Mouse (Mus musculus) forebrain, embryonic 16.5 days (tissue): ENCODE measurements around the gene Tbc1d9b. TPM values are rescaled to one million over a fixed set of nuclear protein-coding genes. Genes with fewer than 3 reads are reported as not detected.
A peak's percentile ranks its signal among the peaks of the same experiment; 100 is the strongest.

Source experiments
- ATAC-seq: fragments of 200-750 bp; cut with Nextera tagmentation; 2 replicates; pipeline ENCODE4 v1.8.0; 2017; ENCODE audit warnings: mild to moderate bottlenecking, moderate library complexity
- H3K27ac ChIP-seq: fragments of 300-500 bp; sonication (generic); 2 replicates; pipeline ENCODE4 v1.5.1; 2014; ENCODE audit warnings: low read length, control low read depth
- H3K27me3 ChIP-seq: fragments of 300-500 bp; sonication (generic); replicated peaks from 2 replicates; pipeline ENCODE4 v1.6.1; 2014; ENCODE audit warnings: low read length; ENCODE audit not compliant: control insufficient read depth, insufficient read depth
- H3K36me3 ChIP-seq: fragments of 300-500 bp; sonication (generic); 2 replicates; pipeline ENCODE4 v1.6.1; 2014; ENCODE audit not compliant: control insufficient read depth, insufficient read depth
- H3K4me1 ChIP-seq: fragments of 300-500 bp; sonication (generic); replicated peaks from 2 replicates; pipeline ENCODE4 v1.6.1; 2014; ENCODE audit warnings: low read length; ENCODE audit not compliant: control insufficient read depth, insufficient read depth
- H3K4me2 ChIP-seq: fragments of 300-500 bp; sonication (generic); 2 replicates; pipeline ENCODE4 v1.6.1; 2014; ENCODE audit warnings: mild to moderate bottlenecking, low read length, control low read depth
- H3K4me3 ChIP-seq: fragments of 300-500 bp; sonication (generic); replicated peaks from 2 replicates; pipeline ENCODE4 v1.5.1; 2014; ENCODE audit warnings: mild to moderate bottlenecking, low read length, control low read depth
- H3K9ac ChIP-seq: fragments of 300-500 bp; sonication (generic); replicated peaks from 2 replicates; pipeline ENCODE4 v1.6.1; 2014; ENCODE audit warnings: low read depth, low read length, control low read depth
- H3K9me3 ChIP-seq: fragments of 300-500 bp; sonication (generic); 2 replicates; pipeline ENCODE4 v1.6.1; 2016; ENCODE audit warnings: low read length; ENCODE audit not compliant: control insufficient read depth
- WGBS: fragments of 180-500 bp; shearing (Covaris S2); extraction: QIAGEN DNeasy Blood & Tissue Kit; methylation state at CpG from one replicate; pipeline ENCODE4 v1.1.7; 2014; 5-methylcytosine and 5-hydroxymethylcytosine counted together
- polyA plus RNA-seq: library from polyadenylated mRNA; unstranded; fragments of >200 nt; fragmentation: Nextera tagmentation; extraction: Ambion mirVana; gene quantifications from 2 replicates; pipeline ENCODE4 v1.2.1, GENCODE M21; 2015

The Tbc1d9b gene
- polyA plus RNA-seq, 1 experiment from 2014 or later: 43.6 TPM

DNA sequence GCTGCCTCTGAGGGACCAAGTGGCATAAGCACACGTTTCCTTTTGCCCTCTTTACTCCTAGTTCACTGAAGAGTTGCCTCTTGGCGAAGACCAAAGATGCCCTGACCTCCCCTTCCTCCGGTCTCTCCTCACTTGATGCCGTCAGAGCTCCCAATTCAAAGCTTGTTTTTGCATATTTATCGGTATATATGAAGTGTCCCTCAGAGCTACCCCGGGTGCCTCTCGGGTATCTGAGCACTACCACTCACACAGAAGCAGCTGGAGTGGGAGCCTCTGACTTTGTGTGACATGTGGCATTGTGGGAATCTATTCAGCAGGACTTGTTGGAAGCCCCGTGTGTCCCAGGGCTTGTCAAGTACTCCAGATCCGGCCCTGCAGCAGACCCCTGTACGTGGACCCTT is 605 bp downstream of the Tbc1d9b start:
- 9% methylated on average over 10 of the region's 10 CpGs for WGBS
- Histone ChIP-seq H3K36me3 (peaks cover under 1% of the 10 kb centered on the region; the same call in 1 of the 2 replicates), H3K4me1 (peaks cover 14% of the 10 kb centered on the region), H3K27ac (peak overlapping the region; percentile 82), H3K4me2 (peak overlapping the region; percentile 88), H3K27me3 (no peaks in the 10 kb centered on the region), H3K4me3 (peak overlapping the region; percentile 93), H3K9ac (peak overlapping the region; percentile 100), H3K9me3 (no peaks in the 10 kb centered on the region)
- ATAC-seq: peak; percentile 5; the same call in 1 of the 2 replicates

DNA sequence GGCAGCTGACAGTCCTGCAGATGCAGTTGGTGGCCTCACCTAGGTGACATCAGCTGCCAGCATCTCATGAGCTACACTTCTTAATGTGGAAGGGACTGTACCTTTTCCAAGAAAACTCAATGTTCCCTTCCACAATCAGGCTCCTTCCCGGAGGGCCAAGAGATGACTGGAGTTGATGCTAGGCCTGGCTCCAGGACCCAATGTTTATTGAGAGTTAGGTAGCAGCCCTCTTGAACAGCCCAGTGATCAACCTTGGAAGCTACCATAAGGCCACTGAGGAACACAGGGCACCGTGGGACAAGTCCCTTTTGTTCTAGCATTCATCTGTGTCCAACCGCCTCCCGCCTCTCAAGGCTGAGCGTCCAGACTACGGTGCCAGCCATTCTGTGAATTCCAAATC is 1.1 kb downstream of the Tbc1d9b start:
- H3K27ac ChIP-seq: no peak overlapping the region

DNA sequence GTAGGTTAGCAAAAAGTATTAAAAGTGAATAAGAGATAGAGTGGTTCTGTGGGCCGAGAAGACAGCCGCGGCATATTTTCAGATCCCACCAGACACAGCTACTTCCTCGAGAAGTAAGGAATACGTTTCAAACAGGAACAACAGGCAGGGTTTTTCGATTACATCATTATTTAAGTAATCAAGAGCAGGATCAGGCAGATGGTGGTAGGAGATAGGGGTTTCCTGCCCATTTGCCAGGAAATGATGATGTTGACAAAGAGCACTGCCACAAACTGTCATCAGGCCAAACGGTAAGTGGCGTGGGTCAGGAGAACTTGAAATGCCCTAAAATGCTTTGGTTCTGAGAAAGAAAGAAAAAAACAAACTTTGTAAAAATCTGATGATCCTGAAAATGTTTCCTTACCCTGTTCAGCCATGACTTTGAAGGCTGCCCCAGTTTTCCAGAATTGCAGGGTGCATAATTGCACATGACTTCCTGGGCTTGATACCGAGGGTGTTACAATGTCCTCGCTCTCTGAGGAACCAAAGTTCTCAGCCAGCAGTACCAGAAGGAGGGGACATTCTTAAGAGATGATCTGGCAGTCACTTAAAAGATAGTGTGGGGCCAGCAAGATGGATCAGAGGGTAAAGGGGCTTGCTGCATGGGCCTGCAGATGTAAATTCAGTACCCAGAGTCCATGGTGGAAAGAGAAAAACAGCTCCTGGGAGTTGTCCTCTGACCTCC is 3.1 kb downstream of the Tbc1d9b start:
- Histone ChIP-seq H3K9ac (no peak overlapping the region), H3K9me3 (no peaks in the 10 kb centered on the region), H3K4me3 (no peak overlapping the region), H3K4me2 (no peak overlapping the region), H3K4me1 (peaks cover 12% of the 10 kb centered on the region), H3K27ac (no peak overlapping the region), H3K36me3 (peaks cover 8% of the 10 kb centered on the region; the same call in 1 of the 2 replicates), H3K27me3 (no peaks in the 10 kb centered on the region)
- WGBS: 80% methylated on average over 10 of the region's 10 CpGs
- no peak for ATAC-seq

More for the DNA sequence above, 1.1 kb downstream of the Tbc1d9b start:
- Histone ChIP-seq H3K4me3 (peak overlapping the region; percentile 93), H3K4me2 (peak overlapping the region; percentile 88), H3K4me1 (peaks cover 14% of the 10 kb centered on the region), H3K9ac (peak overlapping the region; percentile 100), H3K27me3 (no peaks in the 10 kb centered on the region), H3K9me3 (no peaks in the 10 kb centered on the region), H3K36me3 (peaks cover 2% of the 10 kb centered on the region; the same call in 1 of the 2 replicates)
- no peak for ATAC-seq
- 77% methylated on average over 6 of the region's 6 CpGs for WGBS

GRCm38 (mm10) chr11:50138206-50138822 is 7.1 kb downstream of the Tbc1d9b start:
- H3K27ac ChIP-seq: no peak overlapping the region
- no peaks in the 10 kb centered on the region for H3K27me3 ChIP-seq
- peaks cover 19% of the 10 kb centered on the region for H3K36me3 ChIP-seq
- 82% methylated on average over 10 of the region's 10 CpGs for WGBS
- no peak overlapping the region for H3K9ac ChIP-seq
- H3K9me3 ChIP-seq: no peaks in the 10 kb centered on the region
- no peak for ATAC-seq
- no peak overlapping the region for H3K4me2 ChIP-seq
- H3K4me1 ChIP-seq: no peaks in the 10 kb centered on the region
- H3K4me3 ChIP-seq: no peak overlapping the region

DNA sequence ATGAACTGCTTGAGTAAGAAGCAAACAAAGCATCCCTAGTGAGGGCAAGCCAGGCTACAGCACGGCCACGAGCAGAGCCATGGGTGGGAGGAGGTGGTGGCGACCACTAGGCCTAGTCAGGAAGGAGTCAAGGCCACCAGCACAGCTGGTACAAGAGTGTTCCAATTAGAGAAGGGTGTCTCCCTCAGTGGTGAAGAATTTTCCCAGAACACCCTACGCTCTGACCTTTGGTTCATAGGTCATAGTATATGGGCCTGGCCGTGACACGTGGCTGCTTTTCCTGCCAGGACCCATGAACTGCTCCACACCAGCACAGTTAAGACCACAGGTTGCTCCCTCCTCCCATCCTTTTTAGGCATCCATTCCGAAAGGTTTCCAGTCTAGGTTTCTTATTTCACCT is 8.4 kb downstream of the Tbc1d9b start:
- no peaks in the 10 kb centered on the region for H3K4me1 ChIP-seq
- H3K9ac ChIP-seq: no peak overlapping the region
- no peaks in the 10 kb centered on the region for H3K27me3 ChIP-seq
- no peaks in the 10 kb centered on the region for H3K9me3 ChIP-seq
- 89% methylated on average over 7 of the region's 7 CpGs for WGBS
- peaks cover 19% of the 10 kb centered on the region for H3K36me3 ChIP-seq
- H3K4me3 ChIP-seq: no peak overlapping the region
- ATAC-seq: no peak
- H3K27ac ChIP-seq: no peak overlapping the region
- H3K4me2 ChIP-seq: no peak overlapping the region

GRCm38 (mm10) chr11:50145529-50145928 is 14.3 kb downstream of the Tbc1d9b start:
- WGBS: 88% methylated on average over 3 of the region's 3 CpGs
- no peak overlapping the region for H3K27ac ChIP-seq
- H3K27me3 ChIP-seq: no peaks in the 10 kb centered on the region
- H3K36me3 ChIP-seq: peaks cover 38% of the 10 kb centered on the region
- no peak overlapping the region for H3K9ac ChIP-seq
- no peak for ATAC-seq
- H3K4me1 ChIP-seq: no peaks in the 10 kb centered on the region
- H3K4me2 ChIP-seq: no peak overlapping the region
- no peaks in the 10 kb centered on the region for H3K9me3 ChIP-seq
- no peak overlapping the region for H3K4me3 ChIP-seq

DNA sequence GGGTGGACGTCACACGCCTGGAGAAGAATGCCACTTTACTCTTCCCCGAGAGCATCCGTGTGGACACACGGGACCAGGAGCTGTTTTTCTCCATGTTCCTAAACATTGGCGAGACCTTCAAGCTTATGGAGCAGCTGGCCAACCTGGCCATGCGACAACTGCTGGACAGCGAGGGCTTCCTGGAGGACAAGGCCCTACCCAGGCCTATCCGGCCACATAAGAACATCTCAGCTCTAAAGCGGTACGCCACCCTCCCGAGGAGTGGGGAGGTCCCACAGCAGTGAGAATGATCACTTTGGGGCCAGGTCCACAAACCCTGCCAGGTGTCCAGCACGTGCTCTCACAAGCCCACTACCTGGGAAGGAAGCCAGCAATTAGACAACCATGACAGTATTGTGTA is 14.9 kb downstream of the Tbc1d9b start:
- WGBS: 91% methylated on average over 13 of the region's 13 CpGs
- Histone ChIP-seq H3K4me1 (no peaks in the 10 kb centered on the region), H3K27ac (no peak overlapping the region), H3K9me3 (no peaks in the 10 kb centered on the region), H3K27me3 (no peaks in the 10 kb centered on the region), H3K4me2 (no peak overlapping the region), H3K36me3 (peaks cover 40% of the 10 kb centered on the region), H3K4me3 (no peak overlapping the region), H3K9ac (no peak overlapping the region)
- ATAC-seq: no peak

DNA sequence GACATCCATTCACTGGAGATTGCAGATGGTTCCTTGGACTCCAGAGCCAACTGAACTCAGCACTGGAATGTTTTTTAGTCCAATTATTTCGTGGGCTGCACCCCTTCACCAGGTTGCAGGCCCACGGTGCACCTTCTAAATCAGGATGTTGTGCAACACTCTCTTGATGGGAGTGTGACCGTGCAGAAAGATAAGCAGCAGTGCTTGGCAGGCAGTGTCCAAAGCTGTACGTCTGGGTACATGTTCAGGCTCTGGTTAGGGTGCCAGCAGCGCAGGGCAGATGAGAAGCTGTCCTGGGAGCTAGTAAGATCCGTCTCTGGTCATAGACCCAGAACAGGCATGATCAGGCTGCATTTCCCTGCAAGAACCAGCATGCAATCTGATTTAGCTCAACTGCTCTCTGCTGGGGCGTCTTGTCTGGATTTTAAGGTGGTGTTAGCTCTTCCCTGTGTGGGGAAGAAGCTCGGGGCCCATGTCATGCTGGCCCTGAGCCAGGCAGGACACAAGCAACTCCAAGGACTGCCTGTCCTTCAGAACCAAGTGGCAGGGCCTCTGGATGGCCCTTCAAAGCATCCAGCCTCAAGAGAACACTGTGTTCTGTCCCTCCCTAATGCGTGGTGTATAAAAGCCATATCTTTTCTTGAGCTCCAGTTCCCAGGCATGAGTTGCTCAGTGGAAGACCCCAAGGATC is 16.2 kb downstream of the Tbc1d9b start:
- WGBS: 89% methylated on average over 9 of the region's 9 CpGs
- no peak for ATAC-seq
- Histone ChIP-seq H3K4me2 (no peak overlapping the region), H3K27ac (no peak overlapping the region), H3K4me3 (no peak overlapping the region), H3K9ac (no peak overlapping the region), H3K27me3 (no peaks in the 10 kb centered on the region), H3K4me1 (no peaks in the 10 kb centered on the region), H3K36me3 (peaks cover 51% of the 10 kb centered on the region), H3K9me3 (no peaks in the 10 kb centered on the region)

DNA sequence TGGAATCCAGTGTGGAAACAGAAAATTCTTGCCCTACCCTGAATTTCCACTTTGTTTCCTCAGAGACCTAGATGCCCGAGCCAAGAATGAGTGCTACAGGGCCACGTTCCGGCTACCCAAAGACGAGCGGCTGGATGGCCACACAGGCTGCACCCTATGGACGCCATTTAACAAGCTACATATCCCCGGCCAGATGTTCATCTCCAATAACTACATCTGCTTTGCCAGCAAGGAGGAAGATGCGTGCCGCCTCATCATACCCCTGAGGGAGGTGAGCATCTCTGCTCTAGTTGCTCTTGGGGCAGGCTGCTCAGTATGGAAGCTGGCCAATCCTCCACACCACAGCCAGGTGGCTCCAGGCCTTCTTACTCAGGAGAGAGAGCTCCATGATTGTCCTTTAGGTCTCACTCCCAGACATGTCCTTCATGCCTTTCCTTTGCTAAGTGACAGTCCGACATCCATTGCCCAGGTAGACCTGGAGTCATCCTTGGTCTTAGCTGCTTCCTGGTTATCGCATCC is 16.8 kb downstream of the Tbc1d9b start:
- no peak for ATAC-seq
- H3K4me2 ChIP-seq: no peak overlapping the region
- H3K27ac ChIP-seq: no peak overlapping the region
- H3K4me1 ChIP-seq: no peaks in the 10 kb centered on the region
- H3K9me3 ChIP-seq: no peaks in the 10 kb centered on the region
- WGBS: 95% methylated on average over 11 of the region's 11 CpGs
- H3K4me3 ChIP-seq: no peak overlapping the region
- H3K27me3 ChIP-seq: no peaks in the 10 kb centered on the region
- H3K36me3 ChIP-seq: peaks cover 54% of the 10 kb centered on the region
- H3K9ac ChIP-seq: no peak overlapping the region
